ENCODE assay signal across 9 mouse cellular contexts in the genomic region with DNA sequence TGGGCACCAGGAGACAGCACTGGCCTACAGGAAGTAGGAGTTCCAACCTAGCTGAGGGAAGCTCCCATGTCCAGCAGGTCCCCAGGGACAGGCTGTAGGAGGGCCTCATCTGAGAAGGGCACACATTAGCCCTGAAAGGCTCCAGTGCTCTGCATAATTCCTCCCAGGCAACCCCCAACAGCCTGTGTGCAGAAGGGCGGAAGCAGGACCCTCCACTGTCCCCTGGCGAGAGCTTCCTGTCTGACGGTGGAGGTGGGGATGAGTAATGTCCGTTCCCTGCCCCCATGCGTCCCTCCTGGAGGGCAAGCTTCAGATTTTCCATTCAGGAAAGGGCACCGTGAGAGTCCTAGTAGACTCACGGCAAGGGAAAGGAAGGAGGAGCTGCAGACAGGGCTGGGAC.
A peak's percentile ranks its signal among the peaks of the same experiment; 100 is the strongest.
DNase-seq lines count a peak whose midpoint lies in the region; ATAC-seq lines count a peak whose summit lies in the region.
"Had no signal": no experiment of that assay in that cellular context is flagged by ENCODE, and none has a peak within 500 bp of the region (broad histone marks: within the 10 kb centered on the region; RNA-seq: fewer than 3 reads in every experiment).

No protein-coding gene starts in this region.

- no peak overlapping the region for H3K4me3 ChIP-seq in hindbrain, embryonic 13.5 days
- H3K4me3 ChIP-seq in neural tube, embryonic 13.5 days: no peak overlapping the region

- peaks cover 83% of the 10 kb centered on the region for H3K36me3 ChIP-seq in hindbrain, embryonic 13.5 days
- peaks cover 73% of the 10 kb centered on the region for H3K36me3 ChIP-seq in neural tube, embryonic 13.5 days

- H3K9ac ChIP-seq in hindbrain, embryonic 13.5 days: no peak overlapping the region
- H3K9ac ChIP-seq in neural tube, embryonic 13.5 days: no peak overlapping the region; the same call in 1 of the 2 replicates

- no peak overlapping the region for H3K4me2 ChIP-seq in hindbrain, embryonic 13.5 days
- no peak overlapping the region for H3K4me2 ChIP-seq in neural tube, embryonic 13.5 days

- peak overlapping the region; percentile 56; the same call in 1 of the 2 replicates for H3K27ac ChIP-seq in hindbrain, embryonic 13.5 days
- H3K27ac ChIP-seq in neural tube, embryonic 13.5 days (replicated peaks): peak overlapping the region; percentile 74; the same call in 1 of the 2 replicates

- peak; percentile 38 for DNase-seq in kidney, adult 9 months
- DNase-seq in kidney, adult 18-20 months: no peak
- peak; percentile 52 to 71 for DNase-seq in kidney, postnatal 4 days
- DNase-seq in thymus, postnatal 10 days (ENCODE audit: low spot score in 2 of 2): no peak
- DNase-seq in thymus, postnatal 25 days: no peak
- DNase-seq: cerebellum, postnatal 25 days; right cerebral cortex, postnatal 4 days had no signal

- H3K27me3 ChIP-seq in hindbrain, embryonic 13.5 days: no peaks in the 10 kb centered on the region
- no peaks in the 10 kb centered on the region for H3K27me3 ChIP-seq in neural tube, embryonic 13.5 days

- 25% methylated on average over 7 of the region's 7 CpGs for WGBS in hindbrain, embryonic 13.5 days
- 5% methylated on average over 7 of the region's 7 CpGs for whole genome bisulfite sequencing in neural tube, embryonic 13.5 days

- ATAC-seq in hindbrain, embryonic 13.5 days (ENCODE audit: low FRiP score): no peak
- no peak for ATAC-seq in neural tube, embryonic 13.5 days (ENCODE audit: low read depth)

- peaks cover 79% of the 10 kb centered on the region for H3K4me1 ChIP-seq in hindbrain, embryonic 13.5 days (replicated peaks)
- H3K4me1 ChIP-seq in neural tube, embryonic 13.5 days (replicated peaks): peaks cover 78% of the 10 kb centered on the region

- no peaks in the 10 kb centered on the region for H3K9me3 ChIP-seq in hindbrain, embryonic 13.5 days
- H3K9me3 ChIP-seq in neural tube, embryonic 13.5 days: no peaks in the 10 kb centered on the region

Comparison
In these comparisons a context has a peak if more than half of its experiments do, and no peak if none do; other contexts are left out.
1. DNase-seq: peak in kidney, adult 9 months (single experiment) and kidney, postnatal 4 days (2 of 2); none in kidney, adult 18-20 months (single experiment), thymus, postnatal 10 days (0 of 2) and thymus, postnatal 25 days (single experiment).